Mouse (Mus musculus) testis, adult 2 months (tissue): ENCODE results near the gene Tac4. TPM values are rescaled to one million over a fixed set of nuclear protein-coding genes. Genes with fewer than 3 reads are reported as not detected.

Source experiments
- H3K27ac ChIP-seq: fragments of 200-500 bp; 2 replicates; pipeline ENCODE4 v1.5.1; 2012; ENCODE audit warnings: low read depth, low read length; ENCODE audit not compliant: control insufficient read depth, insufficient read depth
- H3K27me3 ChIP-seq: fragments of 200-500 bp; 2 replicates; pipeline ENCODE4 v1.6.1; 2012; ENCODE audit warnings: mild to moderate bottlenecking, low read length, moderate library complexity; ENCODE audit not compliant: control insufficient read depth, insufficient read depth
- H3K36me3 ChIP-seq: fragments of 200-500 bp; 2 replicates; pipeline ENCODE4 v1.6.1; 2012; ENCODE audit warnings: mild to moderate bottlenecking, low read length; ENCODE audit not compliant: control insufficient read depth, insufficient read depth
- H3K4me1 ChIP-seq: fragments of 200-500 bp; 2 replicates; pipeline ENCODE4 v1.6.1; 2012; ENCODE audit warnings: low read length; ENCODE audit not compliant: control insufficient read depth, insufficient read depth
- H3K4me3 ChIP-seq: fragments of 200-500 bp; 2 replicates; pipeline ENCODE4 v1.5.1; 2012; ENCODE audit warnings: low read depth, mild to moderate bottlenecking, low read length, moderate library complexity, mixed read lengths; ENCODE audit not compliant: control insufficient read depth
- CTCF ChIP-seq: fragments of 200-500 bp; IDR thresholded peaks from 2 replicates; pipeline ENCODE4 v1.5.1; 2012; ENCODE audit warnings: low read depth, mild to moderate bottlenecking, inconsistent platforms, low read length, moderate library complexity; ENCODE audit not compliant: control insufficient read depth, insufficient read depth, insufficient replicate concordance
- POLR2A ChIP-seq: fragments of 200-500 bp; IDR thresholded peaks from 2 replicates; pipeline ENCODE4 v1.6.1; 2012; ENCODE audit warnings: low read depth, mild to moderate bottlenecking, inconsistent platforms, low read length, moderate library complexity; ENCODE audit not compliant: control insufficient read depth
- polyA plus RNA-seq: library from polyadenylated mRNA; depleted of rRNA; stranded (reverse); fragments of >200 nt; gene quantifications from 2 replicates; pipeline ENCODE4 v1.2.3, GENCODE M21; 2012

Tac4 gene
- polyA plus RNA-seq, 1 experiment, result not detected

DNA sequence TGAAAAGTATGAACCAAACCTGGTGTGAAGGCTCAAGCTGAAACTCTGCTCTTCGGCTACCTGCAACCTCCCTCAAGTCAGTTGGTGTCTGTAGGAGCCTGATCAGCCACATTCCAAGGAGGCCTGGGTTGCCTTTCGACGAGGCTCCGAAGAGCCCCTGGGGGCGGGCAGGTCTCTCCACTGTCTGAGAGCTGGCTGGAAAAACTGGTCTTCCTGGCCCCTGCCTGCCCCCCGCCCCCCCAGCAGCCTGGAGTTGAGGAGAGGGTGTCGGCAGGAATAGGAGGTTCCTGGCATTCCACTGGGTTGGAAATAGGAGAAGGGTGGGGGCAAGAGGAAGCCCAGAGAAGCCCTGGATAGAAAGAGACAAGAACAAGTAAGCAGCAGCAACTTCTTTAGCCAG lies 35.9 kb upstream of the Tac4 start:
- Histone ChIP-seq H3K4me1 (peaks cover 9% of the 10 kb centered on the region), H3K4me3 (no peak overlapping the region), H3K27ac (no peak overlapping the region), H3K36me3 (no peaks in the 10 kb centered on the region), H3K27me3 (no peaks in the 10 kb centered on the region)
- TF ChIP-seq CTCF (no peak), POLR2A (no peak)

GRCm38 (mm10) chr11:95227467-95227866 lies 33.9 kb upstream of the Tac4 start:
- Histone ChIP-seq H3K27me3 (no peaks in the 10 kb centered on the region), H3K27ac (no peak overlapping the region), H3K36me3 (no peaks in the 10 kb centered on the region), H3K4me3 (no peak overlapping the region), H3K4me1 (peaks cover 18% of the 10 kb centered on the region)
- TF ChIP-seq POLR2A, result no peak
- TF ChIP-seq CTCF, result no peak

DNA sequence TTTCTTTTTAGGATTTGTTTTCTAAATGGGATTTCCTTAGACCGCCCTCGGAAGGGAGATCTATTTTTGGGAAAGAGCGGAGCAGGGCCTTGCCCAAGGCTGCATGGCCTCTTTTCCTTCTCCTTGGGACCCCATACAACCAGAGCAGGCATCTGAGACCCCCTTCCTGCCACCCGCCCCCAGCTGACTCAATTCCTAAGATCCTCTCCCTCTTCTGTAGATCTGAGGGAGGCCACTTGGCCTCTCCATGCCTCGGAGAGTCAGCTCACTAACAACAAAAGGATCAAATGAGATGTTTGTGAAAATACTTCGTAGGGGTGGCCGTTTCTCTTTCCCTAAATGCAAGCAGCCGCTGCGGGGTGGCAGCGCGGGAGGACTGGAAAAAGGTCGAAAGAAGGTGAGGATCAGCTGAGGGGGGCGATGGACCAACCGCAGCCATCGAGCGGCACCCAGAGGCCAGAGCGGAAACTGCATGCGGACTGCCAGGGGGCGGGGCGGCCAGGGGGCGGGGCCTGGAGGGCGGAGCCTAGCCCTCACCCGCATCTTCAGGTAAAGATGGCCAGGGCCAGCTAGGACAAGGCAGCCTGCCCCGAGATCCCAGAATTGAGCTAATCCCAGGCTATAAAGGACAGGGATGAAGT lies 29.5 kb upstream of the Tac4 start:
- Histone ChIP-seq H3K4me3 (peak overlapping the region; percentile 62), H3K27ac (no peak overlapping the region), H3K27me3 (no peaks in the 10 kb centered on the region), H3K4me1 (peaks cover 10% of the 10 kb centered on the region), H3K36me3 (no peaks in the 10 kb centered on the region)
- TF ChIP-seq CTCF, result peak; percentile 83
- TF ChIP-seq POLR2A, result no peak

DNA sequence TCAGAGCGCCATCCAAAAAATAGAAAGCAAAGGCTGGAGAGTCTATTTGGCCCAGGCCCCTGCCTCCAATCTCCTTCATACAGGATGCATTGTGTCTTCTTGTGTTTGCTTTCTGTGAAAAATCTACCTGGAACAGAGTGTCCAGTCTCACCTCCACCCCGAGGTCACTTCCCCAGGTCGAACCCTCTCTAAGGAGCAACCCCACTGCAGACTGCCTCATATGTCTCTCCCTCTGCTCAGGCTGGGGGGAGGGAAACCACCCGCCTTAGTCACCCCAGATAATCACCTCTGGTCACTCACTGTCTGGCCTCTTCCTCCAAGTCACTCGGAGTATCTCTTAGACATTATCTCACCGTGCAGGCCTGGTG lies 29.0 kb upstream of the Tac4 start:
- H3K4me3 ChIP-seq, result no peak overlapping the region
- H3K4me1 ChIP-seq, result peaks cover 10% of the 10 kb centered on the region
- no peak overlapping the region for H3K27ac ChIP-seq
- no peak for TF ChIP-seq CTCF
- no peak for TF ChIP-seq POLR2A
- H3K27me3 ChIP-seq, result no peaks in the 10 kb centered on the region
- H3K36me3 ChIP-seq, result no peaks in the 10 kb centered on the region

DNA sequence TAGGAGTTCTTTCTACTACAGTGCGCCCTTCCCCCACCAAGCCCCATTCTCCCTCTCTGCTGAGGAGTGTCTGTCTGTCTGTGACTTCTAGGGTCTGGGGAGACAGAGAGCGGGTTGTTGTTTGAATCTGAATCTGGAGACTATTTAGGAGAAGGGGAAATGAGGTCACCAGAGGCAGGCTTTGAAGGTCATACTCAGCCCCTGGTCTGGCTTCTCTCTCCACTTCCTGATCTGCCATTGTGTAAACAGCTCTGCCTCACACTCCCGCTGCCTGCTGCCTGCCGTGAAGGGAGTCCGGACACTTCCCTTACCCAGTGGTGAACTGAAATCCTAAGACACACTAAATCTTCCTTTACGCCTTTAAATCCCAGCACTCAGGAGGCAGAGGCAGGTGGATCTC lies 22.9 kb upstream of the Tac4 start:
- Histone ChIP-seq H3K4me3 (no peak overlapping the region), H3K27me3 (no peaks in the 10 kb centered on the region), H3K27ac (no peak overlapping the region), H3K36me3 (no peaks in the 10 kb centered on the region), H3K4me1 (no peaks in the 10 kb centered on the region)
- TF ChIP-seq POLR2A, result no peak
- TF ChIP-seq CTCF, result no peak

GRCm38 (mm10) chr11:95242653-95243052 lies 18.7 kb upstream of the Tac4 start:
- Histone ChIP-seq H3K36me3 (no peaks in the 10 kb centered on the region), H3K4me1 (no peaks in the 10 kb centered on the region), H3K27ac (no peak overlapping the region), H3K4me3 (no peak overlapping the region), H3K27me3 (no peaks in the 10 kb centered on the region)
- no peak for TF ChIP-seq CTCF
- no peak for TF ChIP-seq POLR2A

GRCm38 (mm10) chr11:95245456-95245855 lies 15.9 kb upstream of the Tac4 start:
- TF ChIP-seq CTCF, result no peak

GRCm38 (mm10) chr11:95247065-95247464 lies 14.3 kb upstream of the Tac4 start:
- no peaks in the 10 kb centered on the region for H3K27me3 ChIP-seq
- H3K27ac ChIP-seq, result no peak overlapping the region
- no peak for TF ChIP-seq CTCF
- no peak for TF ChIP-seq POLR2A

More at GRCm38 (mm10) chr11:95245456-95245855, 15.9 kb upstream of the Tac4 start:
- Histone ChIP-seq H3K27me3 (no peaks in the 10 kb centered on the region), H3K27ac (no peak overlapping the region), H3K4me1 (no peaks in the 10 kb centered on the region), H3K36me3 (no peaks in the 10 kb centered on the region), H3K4me3 (no peak overlapping the region)

More at GRCm38 (mm10) chr11:95247065-95247464, 14.3 kb upstream of the Tac4 start:
- peaks cover 2% of the 10 kb centered on the region; the same call in 1 of the 2 replicates for H3K4me1 ChIP-seq
- no peaks in the 10 kb centered on the region for H3K36me3 ChIP-seq
- no peak overlapping the region for H3K4me3 ChIP-seq
